Mouse (Mus musculus) thymus, adult 2 months (tissue): ENCODE measurements around the gene Cygb.

Experiments
- CTCF ChIP-seq: fragments of 200-500 bp; IDR thresholded peaks from 2 replicates; pipeline ENCODE4 v1.5.1; 2012; ENCODE audit warnings: mild to moderate bottlenecking, control low read depth, low read length, moderate library complexity, borderline replicate concordance; ENCODE audit not compliant: control insufficient read depth, poor library complexity, insufficient read depth; ENCODE audit errors: extremely low read depth
- POLR2A ChIP-seq: fragments of 200-500 bp; IDR thresholded peaks from 2 replicates; pipeline ENCODE4 v1.6.1; 2012; ENCODE audit warnings: mild to moderate bottlenecking, low read length, control low read depth, moderate library complexity; ENCODE audit not compliant: control insufficient read depth, poor library complexity, insufficient read depth; ENCODE audit errors: extremely low read depth

GRCm38 (mm10) chr11:116645446-116646110, 8.5 kb downstream of the Cygb start:
- no peak for TF ChIP-seq POLR2A
- TF ChIP-seq CTCF = no peak
